Mouse (Mus musculus): Measurements from ENCODE around the gene Axin2.

DNA sequence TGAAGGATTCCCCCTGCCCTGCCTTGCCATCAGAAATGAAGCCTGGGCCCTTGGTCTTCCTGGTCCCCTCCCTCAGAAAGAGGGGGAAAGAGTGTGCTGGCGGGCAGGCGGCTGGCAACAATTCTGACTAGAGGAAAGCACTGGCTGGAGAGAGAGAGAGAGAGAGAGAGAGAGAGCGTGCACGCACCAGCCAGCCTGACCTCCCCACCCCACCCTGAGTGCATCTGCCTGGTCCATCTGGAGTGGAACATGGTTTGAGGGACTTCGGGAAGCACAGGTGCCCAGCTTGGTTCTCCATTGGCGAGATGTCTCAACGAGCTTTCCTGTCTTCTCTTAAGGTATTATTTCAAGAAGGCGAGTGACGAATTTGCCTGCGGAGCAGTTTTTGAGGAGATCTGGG is 28.8 kb downstream of the Axin2 start:
- TF ChIP-seq CTCF (IDR thresholded peaks at IDR 0.05; ENCODE audit: low read depth, low read length) (no peak), POLR2A (IDR thresholded peaks at IDR 0.05; ENCODE audit: extremely low read depth, insufficient read depth, low read length) (no peak)
